Mouse (Mus musculus) adrenal gland, postnatal 36 days (tissue): ENCODE measurements at regions not wholly inside any gene's neighbourhood (a gene's known extent, or its start where the extent isn't known, plus 50 kb on each side); places are given as distances from the start of the nearest gene placed in this dataset.
A peak's percentile ranks its signal among the peaks of the same experiment; 100 is the strongest.
"Not testable (repeated sequence)": the region's sequence is repeated elsewhere in the genome, so short reads cannot be mapped to it uniquely, and the experiment has no call there.

Source experiments
- DNase-seq, 2 experiments: peaks; one replicate each; pipeline ENCODE4 v3.0.0; 2021; ENCODE audit warnings: mixed read lengths in 1 of 2

DNA sequence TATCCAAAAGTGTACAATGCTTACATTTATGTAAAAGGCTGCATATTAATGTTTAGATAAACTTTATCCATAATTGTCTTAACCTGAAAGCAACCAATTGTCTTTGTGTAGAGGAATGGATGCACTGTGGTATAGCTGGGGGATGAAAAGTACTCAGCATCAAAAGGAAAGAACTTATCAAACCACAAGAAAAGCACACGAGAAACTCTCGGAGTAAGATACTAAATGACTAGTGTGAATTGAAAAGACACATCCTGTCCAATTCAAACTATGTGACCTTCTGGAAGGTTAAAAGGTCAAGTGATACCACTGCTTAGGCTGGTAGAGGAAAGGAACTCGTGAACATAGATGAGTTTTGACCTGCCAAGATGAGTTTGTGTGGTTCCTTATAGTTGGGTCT is 192.2 kb upstream of the Tbl1xr1 start:
- DNase-seq = no peak

DNA sequence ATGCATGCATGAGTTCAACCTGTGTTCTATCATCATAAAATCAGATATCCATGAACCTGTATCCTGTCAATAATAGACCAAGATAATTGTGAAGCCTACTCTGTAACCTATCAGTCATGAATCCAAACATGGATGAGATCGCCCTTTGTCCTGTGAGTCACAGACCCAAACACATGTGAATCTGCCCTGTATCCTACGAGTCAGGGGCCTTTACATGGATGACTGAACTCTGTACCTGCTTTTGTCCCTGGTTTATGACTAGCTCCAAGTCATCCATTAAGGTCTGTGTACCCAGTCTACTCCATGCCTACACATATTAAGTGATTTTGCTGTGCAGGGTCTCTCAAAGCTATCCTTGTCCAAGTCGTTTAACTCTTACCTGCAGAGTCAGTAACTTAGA is 187.7 kb upstream of the Tbl1xr1 start:
- no peak for DNase-seq

DNA sequence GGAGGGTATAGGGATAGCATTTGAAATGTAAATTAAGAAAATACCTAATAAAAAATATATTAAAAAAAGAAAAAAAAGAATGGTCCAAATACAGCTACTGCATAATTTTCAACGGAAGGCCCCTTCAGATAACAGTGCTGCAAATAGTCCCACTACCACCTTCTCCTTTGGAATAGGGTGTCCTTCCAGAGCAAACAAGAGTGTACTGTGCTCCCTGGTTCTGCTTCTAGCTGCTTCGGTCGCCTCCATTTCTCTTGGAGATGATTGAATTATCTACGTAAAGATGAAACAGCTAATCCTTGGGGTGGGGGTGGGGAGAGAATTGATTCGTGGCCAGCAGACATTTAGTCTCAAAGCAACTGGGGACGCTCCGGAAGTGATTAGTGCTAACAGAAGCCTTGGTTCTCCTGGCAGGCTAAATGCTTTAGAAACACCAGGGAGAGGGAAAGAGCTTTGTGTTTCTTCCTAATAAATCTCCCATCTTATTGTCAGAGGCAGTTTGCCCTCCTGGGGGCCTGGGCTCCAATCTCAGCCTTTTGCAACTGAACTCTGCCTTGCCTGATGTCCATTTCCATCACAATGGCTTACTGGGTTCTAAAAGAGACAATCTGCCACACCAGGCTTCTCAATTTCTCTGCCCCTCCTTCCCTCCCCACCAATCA is 184.5 kb upstream of the Tbl1xr1 start:
- no peak for DNase-seq

DNA sequence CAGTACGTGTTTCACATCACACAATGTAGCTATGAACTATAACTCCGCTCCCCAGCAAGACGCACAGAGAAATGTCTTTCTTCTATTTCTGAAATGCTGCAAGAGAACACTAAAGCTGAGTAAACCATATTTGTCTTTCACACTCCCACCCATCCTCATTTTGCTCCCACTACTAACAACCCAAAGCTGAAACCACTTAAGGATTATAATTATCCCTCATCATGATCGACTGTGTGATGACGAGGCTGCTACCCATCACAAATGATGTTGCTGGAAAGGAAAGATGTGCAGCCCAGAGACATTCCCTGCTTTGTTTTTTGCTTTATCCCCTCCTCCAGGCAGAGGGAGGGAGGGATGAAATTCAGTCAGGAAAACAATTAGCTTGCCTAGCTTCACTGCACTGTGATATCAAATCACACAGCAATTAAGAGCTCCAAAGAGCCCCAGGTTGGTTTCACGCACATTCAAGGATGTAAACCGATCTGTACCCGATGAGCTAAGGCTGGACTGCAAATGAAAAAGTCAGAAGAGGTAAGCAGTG is 183.5 kb upstream of the Tbl1xr1 start:
- no peak for DNase-seq

DNA sequence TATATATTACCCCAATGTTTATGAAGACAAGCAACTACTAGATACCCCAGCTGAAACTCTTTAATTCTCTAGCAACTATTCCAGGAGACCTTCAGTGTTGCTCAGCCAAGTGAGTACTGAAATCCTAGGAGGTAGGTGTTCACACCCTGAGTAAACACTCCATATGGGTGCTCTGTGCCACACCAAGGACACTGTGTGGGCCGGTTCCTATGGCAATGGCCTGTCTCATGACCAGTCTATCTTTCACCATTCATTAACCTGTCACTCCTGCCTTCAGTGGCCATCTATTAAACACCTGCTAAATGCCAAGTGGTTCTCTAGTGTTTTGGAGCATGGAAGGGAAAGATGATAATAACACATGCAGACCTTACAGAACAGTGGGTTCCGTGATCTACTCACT is 180.9 kb upstream of the Tbl1xr1 start:
- peak in 1 of 2 experiments; percentile 3 for DNase-seq

DNA sequence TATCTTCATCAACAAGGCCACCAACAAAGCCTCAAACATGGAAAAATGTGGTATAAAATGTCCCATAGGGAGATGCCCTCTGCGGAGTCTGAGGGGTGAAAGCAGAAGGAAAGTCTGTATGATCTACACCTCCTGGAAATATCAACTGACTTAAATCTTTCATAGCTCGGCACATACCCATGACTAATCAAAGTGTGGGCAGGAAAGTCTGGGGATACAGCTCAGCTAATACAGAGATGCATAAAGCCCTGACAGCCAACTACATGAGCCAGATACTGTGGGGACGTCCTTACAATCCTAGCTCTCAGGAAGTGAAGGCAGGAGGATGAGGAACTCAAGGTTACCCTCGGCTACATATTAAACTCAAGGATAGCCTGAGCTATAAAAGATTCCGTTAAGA is 178.2 kb upstream of the Tbl1xr1 start:
- DNase-seq = no peak

DNA sequence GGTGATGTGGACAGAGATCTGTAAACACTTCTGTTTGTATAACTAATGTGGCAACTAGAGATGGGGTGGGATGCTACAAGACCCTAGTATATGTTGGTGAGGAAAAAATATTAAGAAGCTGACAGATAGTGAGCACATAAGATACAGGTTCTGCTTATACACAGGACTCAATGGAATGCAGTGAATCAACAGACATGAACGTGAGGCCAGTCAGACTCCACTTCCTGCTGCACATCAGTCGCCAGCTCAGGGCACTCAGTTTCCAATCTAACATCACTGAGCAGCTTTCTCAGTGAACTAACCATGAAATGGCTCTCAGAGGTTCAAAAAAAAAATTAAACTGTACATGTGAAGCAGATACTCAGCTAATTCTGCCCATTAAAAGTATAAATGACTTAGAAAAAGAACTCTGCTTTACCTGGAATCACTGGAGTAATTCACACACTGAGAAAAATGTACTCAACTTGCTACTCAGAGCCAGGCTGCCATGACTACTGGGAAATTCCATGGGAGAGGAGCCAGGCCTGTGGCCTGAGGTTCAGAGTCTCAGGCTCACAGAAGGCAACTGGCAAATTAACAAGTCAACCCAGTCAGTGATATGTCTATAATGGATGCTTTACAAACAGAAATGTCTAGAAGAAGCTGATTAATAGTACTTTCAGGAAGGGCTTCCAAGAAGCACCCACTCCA is 170.9 kb upstream of the Tbl1xr1 start:
- DNase-seq = peak; percentile 16 to 28

DNA sequence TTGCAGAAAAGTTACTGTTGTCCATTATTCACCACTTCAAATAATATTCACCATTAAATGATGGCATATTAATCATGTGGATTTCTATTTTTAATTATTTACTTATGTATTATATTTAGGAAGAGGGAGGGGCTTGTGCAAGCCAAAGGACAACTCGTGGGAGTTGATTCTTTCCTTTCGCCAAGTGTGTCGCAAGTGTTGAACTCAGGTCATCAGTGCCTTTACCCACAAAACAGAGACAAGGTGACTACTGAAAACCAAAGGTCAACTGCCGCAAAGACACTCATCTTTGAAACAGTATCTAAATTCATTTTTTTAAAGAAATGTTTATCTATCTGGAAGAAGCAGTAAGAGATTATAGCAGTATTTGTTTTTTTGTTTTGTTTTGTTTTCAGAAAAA is 167.6 kb upstream of the Tbl1xr1 start:
- DNase-seq = no peak

DNA sequence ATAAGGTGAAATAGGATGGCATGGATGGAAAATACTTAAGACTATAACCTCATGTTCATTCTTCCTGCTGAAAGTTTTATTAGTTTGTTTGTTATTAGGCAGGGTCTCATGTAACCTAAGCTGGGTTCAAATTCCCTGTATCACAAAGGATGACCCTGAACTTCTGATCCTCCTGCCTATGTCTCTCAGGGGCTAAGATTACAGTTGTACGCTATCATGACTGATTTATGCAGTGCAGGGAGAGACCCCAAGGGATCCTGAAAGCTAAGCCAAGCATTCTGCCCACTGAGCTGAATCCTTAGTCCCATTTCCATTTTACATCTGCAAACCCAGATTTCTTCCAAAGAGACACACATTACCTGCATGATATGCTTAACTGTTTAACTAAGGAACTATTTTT is 166.4 kb upstream of the Tbl1xr1 start:
- no peak for DNase-seq

DNA sequence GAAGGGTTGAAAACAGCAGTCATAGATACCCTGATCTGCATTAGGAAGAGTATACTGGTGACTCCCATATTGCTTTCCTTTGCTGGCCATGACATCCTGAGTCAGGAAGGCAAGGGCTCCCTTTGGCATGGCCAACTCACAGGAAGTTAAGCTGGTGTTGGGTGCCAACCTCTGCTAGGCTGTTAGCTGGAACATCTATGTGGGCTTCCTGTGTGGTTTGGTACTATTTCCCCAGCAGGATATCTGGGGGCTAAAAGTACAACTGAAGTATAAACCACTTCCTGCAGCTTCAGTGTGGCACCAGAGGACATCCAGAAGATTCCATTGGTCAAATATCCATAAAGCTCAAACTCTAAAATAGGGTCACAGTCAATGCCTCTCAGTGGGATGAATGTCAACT is 165.4 kb upstream of the Tbl1xr1 start:
- no peak for DNase-seq

DNA sequence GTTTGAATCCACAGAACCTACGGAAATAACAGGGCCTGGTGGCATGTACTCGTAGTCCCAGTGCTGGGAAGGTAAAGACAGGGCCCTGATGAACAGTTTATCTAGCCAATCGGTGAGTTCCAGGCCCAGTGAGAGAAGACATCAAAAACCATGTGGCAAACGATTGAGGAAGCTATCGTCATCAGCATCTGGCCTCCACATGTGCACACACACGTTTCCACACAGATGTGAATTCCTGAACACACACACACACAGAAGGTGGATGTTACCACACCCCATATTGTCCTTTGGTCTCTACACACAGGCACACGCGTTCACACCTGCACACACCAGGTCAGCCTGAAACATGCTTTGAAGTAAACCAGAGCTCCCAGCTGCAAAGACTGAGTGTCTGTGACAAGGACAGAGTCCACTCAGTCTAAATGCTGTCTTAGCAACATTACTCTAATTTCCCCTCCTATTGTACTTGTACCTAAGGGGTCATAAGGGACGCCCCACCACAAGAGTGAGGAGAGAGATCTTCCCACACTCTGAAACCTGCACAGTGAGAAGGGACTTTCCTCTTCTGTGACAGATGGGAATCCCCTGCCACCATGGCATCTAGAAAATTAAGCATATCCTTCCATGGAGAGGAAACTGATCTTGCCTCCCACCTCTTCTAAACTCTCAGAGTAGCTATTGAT is 159.1 kb upstream of the Tbl1xr1 start:
- no peak for DNase-seq

DNA sequence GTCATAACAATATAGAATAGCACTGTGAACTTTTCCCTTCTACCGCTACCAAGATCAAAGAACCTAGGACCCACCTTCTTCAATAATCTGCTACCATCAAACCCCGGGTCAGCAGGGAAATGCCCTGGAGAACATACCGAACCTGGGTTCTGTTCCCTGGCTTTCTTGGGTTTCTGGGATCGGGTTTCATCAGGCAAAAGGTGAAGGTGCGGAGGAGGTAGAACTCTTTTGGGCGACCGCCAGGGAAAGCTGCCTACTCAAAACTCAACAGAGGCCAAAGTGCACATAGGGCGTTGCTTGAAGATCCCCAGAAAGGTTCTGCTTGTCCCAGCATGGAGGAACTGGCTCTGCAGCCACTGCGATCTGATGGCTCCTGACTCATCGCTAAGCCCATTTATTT is 158.0 kb upstream of the Tbl1xr1 start:
- DNase-seq = no peak

DNA sequence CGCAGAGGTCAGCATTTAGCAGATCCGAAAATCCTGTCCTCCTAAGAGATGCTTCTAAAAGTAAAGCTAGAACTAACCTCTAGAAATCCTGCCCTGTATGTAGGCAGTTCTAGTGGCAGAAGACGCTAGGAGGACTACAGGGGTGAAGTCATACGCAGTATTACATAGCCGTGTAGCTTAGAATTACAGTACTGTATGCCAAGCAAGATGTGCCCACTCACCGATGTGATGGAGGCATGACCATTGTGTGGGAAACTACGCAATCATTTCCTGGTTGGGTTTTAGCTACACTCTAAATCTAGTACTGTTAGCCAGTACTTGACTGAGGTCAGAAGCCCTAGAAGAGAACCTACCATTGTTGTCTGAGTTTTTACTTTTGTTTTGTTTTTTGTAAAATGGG is 156.5 kb upstream of the Tbl1xr1 start:
- DNase-seq = no peak

DNA sequence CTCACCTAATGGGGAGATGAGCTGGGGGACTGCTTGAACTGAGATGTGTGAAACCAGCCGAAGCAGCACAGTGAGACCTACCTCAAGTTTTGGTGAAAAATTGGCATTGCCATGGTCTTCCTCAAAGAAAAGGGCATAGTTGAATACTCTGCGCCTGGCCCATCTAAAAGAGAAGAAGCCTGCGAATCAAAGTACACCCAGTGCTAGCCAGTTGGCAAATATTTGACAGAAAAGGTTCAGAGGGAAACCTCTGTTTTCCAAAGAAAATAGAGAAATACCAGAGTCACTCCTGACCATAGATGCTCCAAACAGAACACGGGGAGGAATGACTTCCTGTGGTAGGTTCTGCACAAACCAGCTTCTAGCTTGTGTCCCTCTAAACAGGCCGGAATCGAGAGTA is 144.5 kb upstream of the Tbl1xr1 start:
- no peak for DNase-seq

DNA sequence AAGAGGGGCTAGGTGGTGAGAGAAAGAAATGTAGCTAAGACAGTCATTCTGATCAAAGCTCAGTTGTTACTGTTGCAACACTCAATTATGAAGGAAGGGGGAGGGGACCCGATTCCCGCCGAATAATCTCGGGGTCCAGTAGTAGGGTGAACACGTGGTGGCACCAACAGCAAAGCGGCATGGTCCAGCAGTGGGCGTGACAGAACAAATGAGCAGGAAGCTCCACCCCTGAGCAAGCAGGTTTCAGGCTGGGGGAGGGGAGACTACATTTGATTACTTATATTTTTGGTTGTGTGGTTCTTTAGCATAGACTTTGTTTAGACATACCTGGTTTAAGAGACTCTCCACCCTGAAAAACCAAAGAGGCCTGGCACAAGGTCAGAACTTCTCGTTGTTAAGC is 143.8 kb upstream of the Tbl1xr1 start:
- not testable (repeated sequence) for DNase-seq

DNA sequence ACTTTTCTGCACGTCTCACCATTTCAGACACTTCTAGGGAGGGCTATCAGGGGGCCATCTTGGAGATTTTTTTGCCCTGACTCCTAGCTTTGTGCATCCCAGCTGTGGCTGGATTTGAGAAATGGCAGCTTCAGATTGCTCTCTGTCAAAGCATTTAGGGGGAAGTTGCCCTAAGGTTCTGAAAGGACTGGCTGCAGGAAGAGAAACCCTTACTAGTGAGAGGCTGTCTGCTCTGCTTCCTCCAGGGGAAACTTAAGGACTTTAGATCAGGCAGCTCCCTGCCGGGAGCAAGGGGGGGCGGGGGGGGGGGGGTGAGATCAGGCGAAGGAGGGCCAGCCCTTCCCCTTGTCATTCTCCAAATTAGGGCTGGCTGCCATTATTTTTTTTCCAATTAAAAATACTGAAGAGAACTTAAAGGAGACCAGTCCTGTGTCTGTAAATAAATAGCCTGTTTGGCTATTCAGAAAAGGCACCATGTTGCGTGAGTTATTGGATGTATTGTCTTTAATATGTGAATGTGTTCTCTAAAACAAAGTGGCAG is 141.7 kb upstream of the Tbl1xr1 start:
- no peak for DNase-seq

DNA sequence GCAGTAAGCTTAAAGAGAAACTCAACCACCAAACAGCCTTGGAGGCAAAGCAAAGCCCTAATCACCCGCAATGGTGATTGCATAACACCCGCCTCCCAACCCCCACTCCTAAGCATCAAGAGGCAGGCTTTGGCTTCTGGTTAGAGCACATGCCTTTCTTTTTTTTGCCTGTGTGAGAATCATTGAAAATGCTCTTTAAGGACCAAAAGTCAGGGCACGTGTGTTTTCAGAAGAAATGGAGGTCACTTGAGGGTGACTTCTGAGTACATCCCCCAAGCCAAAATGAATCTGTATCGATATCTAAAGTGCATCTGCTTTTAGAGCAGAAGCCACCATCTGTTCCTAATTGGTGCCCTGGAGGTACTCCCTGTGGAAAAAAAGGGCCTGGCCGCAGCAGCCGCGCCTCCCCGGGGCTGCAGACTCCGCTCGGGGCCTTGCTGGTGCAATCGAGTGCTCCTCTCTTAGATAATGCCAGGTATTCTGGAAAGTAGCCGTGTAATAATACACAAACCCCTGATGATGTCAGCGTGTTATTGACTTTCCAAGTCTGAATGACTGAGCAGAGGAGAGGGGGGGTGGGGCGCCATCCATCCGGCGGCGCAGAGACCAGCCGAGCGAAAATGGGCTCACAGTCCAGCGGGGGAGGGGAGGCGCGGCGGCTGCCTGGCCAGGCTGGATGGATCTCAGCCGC is 140.7 kb upstream of the Tbl1xr1 start:
- DNase-seq = peak; percentile 93 to 97

DNA sequence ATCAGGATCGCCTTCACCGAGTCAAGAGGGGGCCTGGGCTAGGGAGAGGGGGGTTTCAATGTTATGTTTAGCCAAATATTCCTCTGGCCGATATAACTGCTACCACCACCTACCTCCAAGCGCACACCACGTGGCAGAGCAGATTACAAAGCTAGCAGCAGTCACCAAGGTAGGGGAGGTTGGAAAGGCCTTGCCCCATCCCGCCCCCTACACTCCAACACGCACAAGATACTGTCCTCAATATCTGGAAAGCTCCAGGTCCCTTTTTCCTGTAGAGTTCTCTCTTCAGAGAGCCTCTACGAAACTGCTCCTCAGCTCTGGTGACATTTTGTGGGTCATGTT is 140.2 kb upstream of the Tbl1xr1 start:
- DNase-seq = no peak

DNA sequence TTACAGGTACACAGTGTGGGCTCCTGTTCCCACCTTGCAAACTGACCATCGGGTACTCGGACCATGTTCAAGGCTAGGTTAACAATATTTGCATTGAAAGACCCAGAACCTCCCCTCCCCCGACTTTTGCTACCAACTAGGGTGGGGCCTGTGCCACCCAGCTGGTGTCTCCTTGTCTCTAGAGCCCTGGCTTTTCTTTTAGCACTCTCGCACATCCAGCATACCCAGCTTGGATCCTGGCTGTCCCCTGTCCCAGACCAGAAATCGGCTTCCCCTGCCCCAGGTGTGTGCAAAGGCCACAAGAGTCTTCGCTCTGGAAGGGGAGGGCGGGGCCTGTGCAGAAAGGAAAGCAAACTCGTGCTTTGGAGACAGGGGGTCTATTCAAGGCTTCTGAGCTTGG is 139.8 kb upstream of the Tbl1xr1 start:
- no peak for DNase-seq

DNA sequence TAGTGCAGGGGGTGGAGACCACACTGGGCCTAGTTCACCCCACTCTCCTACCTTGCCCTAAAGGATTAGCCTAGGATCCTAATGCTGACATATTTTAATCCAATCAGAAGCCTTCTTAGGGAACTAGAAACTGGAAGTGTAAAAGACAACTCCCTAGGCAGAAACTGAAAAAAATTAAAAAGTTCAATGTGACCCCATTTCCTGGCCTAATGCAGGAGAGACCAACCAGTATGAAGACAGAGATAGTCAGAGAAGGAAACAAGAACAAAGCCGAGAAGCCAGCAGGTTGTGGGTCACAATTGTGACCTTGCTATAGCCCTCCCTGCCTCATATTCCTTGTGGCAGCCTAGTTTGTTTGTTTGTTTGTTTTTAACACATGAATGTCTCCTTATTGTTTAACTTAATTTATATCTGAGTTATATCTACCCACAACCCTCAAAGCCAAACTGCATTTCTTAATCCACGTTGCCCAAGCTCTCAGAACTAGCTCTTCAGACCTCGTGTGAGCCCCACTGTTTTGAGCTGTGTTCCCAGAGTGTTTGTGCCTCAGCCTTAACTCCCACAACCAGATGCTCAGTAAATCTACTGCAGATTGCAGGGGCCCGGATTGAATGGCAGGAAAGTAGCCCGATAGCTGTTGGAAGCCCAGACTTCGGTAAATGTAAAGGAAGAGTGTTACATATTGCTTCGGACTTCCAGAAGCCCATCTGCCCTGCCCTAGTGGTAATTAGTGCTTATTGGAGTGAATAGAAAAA is 139.0 kb upstream of the Tbl1xr1 start:
- DNase-seq = no peak

DNA sequence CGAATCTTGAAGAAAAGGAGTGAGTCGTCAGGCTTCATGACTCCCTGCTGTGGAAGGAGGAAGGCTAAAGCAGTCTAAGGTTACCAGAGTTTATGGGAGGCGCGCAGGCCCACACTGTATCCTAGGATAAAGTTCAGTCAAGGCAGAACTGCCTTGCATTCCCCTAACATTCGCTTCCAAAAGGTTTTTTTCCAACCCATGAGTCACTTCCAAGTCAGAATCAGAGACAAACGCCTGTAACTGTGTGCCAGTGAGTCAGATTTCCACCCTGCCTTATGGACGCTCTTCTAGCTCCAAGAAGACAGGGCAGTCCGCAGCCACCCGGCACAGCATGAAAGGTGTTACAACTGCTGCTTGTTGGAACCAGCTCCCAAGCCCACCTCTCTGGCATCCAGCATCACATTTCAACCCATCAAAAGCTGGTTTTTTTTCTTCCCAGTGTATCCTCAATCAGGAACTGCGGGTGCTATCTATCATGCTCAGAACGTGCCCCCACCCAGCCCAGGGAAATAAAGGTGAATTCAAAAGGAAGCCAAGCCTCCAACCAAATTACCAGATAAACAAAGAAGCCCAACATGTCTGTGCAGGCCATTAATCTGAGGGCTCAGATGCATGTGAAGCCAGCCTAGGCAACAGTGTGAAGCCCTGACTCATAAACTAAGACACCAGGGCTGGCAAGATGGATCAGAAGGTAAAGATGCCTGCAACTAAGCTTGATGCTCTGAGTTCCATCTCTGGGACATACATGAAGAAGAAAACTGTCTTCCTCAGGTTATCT is 138.2 kb upstream of the Tbl1xr1 start:
- peak; percentile 53 to 56 for DNase-seq
